Mouse (Mus musculus): ENCODE measurements at regions not wholly inside any gene's neighbourhood (a gene's known extent, or its start where the extent isn't known, plus 50 kb on each side); places are given as distances from the start of the nearest gene placed in this dataset.
A peak's percentile ranks its signal among the peaks of the same experiment; 100 is the strongest.

DNA sequence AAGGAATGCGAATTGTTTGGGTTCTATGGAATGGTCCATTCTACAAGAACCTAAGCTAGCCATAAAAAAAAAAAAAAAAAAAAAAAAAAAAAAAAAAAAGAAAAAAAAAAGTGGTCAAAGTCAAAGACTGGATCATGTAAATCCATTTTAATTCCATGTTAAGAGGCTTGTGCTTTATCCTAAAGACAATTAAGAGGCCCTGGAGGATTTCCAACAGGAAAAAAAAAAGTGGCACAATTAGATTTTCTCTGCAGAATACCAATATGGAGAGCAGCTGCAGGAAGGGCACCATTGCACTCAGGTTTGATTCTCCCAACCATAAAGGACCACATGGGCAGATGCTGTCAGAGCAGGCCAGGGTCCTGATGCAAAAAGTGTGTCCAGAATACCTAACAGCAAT is 51.9 kb upstream of the Samd3 start:
- Histone ChIP-seq H3K27ac (ENCODE audit: insufficient read depth, low read depth, low read length, poor library complexity, severe bottlenecking) (no peak overlapping the region), H3K36me3 (ENCODE audit: control insufficient read depth, insufficient read depth, low read length, poor library complexity, severe bottlenecking) (no peaks in the 10 kb centered on the region), H3K9ac (ENCODE audit: insufficient read depth, low read depth, low read length, poor library complexity, severe bottlenecking) (no peak overlapping the region), H3K4me3 (ENCODE audit: insufficient read depth in 1 of 2, low read depth in 1 of 2, low read length in 2 of 2, poor library complexity in 1 of 2, severe bottlenecking in 1 of 2) (no peak overlapping the region), H3K9me3 (ENCODE audit: control insufficient read depth, insufficient read depth, low read depth, low read length) (no peaks in the 10 kb centered on the region), H3K4me1 (ENCODE audit: control insufficient read depth in 2 of 2, insufficient read depth in 2 of 2, low read length in 2 of 2, poor library complexity in 1 of 2) (no peaks in the 10 kb centered on the region)
- in situ Hi-C loops (cut with MboI; ENCODE audit: low sequenced_read_pairs in 2 of 2, unreplicated experiment in 2 of 2) = no loop called here
- TF ChIP-seq ZNF384 (IDR thresholded peaks at IDR 0.05; ENCODE audit: low read depth, low read length) = 0 out of 2 replicates have a peak, but pooled peaks have one; percentile 28
- no peak for TF ChIP-seq ZC3H11A (IDR thresholded peaks at IDR 0.05; ENCODE audit: borderline replicate concordance, low read depth, low read length)
- DNase-seq (ENCODE audit: low read depth, low spot score) = no peak

DNA sequence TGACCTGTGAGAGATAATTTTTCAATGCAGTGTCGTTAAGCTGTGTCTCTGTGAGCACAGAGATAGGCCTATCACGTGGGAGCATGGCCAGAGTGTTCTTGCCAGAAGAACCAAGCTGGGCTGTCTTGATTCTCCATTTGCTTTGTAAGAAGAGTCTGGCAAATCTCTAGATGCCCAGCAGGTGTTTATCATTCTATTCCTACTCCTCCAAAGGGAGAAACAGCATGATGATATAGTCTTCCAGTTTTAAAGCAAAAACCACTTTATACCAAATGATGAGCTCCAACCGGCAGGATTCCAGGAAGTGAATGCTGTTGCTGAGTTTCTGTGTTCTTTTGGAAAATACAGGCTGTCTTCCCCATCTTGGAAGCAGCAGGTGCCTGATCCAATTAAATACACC is 51.2 kb upstream of the Samd3 start:
- H3K36me3 ChIP-seq (ENCODE audit: control insufficient read depth, insufficient read depth, low read length, poor library complexity, severe bottlenecking) = no peaks in the 10 kb centered on the region
- in situ Hi-C loops (cut with MboI; ENCODE audit: low sequenced_read_pairs in 2 of 2, unreplicated experiment in 2 of 2) = no loop called here
- TF ChIP-seq CHD2 (IDR thresholded peaks at IDR 0.05; ENCODE audit: low read depth, low read length) (no peak), MAFK (IDR thresholded peaks at IDR 0.05; ENCODE audit: insufficient read depth, low read depth, low read length) (no peak), ZC3H11A (IDR thresholded peaks at IDR 0.05; ENCODE audit: borderline replicate concordance, low read depth, low read length) (no peak), HCFC1 (IDR thresholded peaks at IDR 0.05; ENCODE audit: borderline replicate concordance, insufficient read depth, low read length) (no peak), ZNF384 (IDR thresholded peaks at IDR 0.05; ENCODE audit: low read depth, low read length) (no peak)

More for the DNA sequence above, 51.2 kb upstream of the Samd3 start:
- H3K4me3 ChIP-seq (ENCODE audit: insufficient read depth in 1 of 2, low read depth in 1 of 2, low read length in 2 of 2, poor library complexity in 1 of 2, severe bottlenecking in 1 of 2) = no peak overlapping the region
- H3K9ac ChIP-seq (ENCODE audit: insufficient read depth, low read depth, low read length, poor library complexity, severe bottlenecking) = no peak overlapping the region
- no peaks in the 10 kb centered on the region for H3K4me1 ChIP-seq (ENCODE audit: control insufficient read depth in 2 of 2, insufficient read depth in 2 of 2, low read length in 2 of 2, poor library complexity in 1 of 2)
- no peaks in the 10 kb centered on the region for H3K9me3 ChIP-seq (ENCODE audit: control insufficient read depth, insufficient read depth, low read depth, low read length)
- H3K27ac ChIP-seq (ENCODE audit: insufficient read depth, low read depth, low read length, poor library complexity, severe bottlenecking) = no peak overlapping the region
- no peak for DNase-seq (ENCODE audit: low read depth, low spot score)
